Mouse (Mus musculus): ENCODE measurements around the gene Usp10. TPM values are rescaled to one million over a fixed set of nuclear protein-coding genes. Genes with fewer than 3 reads are reported as not detected.

Gene Usp10
- total and polyA plus RNA-seq, 3 experiments, result 227 to 398 (median 263) TPM

DNA sequence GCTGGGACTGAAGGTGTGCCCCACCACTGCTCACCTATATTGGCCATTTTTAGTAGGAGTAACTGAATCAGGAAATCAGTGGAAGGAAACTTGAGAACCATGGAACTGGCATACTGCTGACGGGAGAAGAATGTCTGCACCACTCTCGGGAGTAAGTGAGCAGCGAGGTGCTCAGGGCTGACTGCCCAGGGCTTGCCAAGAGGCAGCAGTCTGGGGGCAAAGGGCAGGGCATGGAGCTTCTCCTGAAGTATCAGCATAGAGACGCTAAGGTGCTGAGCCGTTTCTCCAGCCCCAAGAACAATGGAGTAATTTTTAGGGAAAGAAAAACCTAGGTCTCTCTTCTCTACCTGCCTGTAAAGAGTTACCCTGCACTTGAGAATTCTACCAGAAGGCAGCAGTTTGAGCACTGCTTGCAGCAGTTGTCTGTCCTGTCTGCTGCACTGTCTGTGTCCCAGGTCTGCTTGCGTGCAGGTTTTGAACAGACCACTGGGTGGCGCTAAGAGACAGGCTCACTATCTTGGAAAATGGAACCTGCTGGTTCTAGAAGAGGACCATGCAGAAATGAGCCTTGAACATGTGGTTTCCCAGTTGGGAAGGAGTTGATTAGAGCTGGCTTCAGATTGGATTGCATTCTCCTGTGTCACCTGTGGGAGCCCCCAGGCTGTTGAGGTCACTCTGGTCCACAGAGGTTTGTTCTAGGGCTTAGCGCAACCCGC, 34.1 kb downstream of the Usp10 start:
- no peaks in the 10 kb centered on the region for H3K27me3 ChIP-seq (ENCODE audit: control insufficient read depth in 1 of 2, insufficient read depth in 2 of 2, low read length in 2 of 2)
- DNase-seq (ENCODE audit: low read depth, low spot score), result peak; percentile 80
- H3K27ac ChIP-seq (ENCODE audit: control insufficient read depth, low read depth, low read length), result no peak overlapping the region
- peaks cover 22% of the 10 kb centered on the region for H3K79me2 ChIP-seq (ENCODE audit: control insufficient read depth, insufficient read depth, low read length, poor library complexity)
- H3K9ac ChIP-seq (ENCODE audit: control insufficient read depth, low read depth, low read length, poor library complexity, severe bottlenecking), result no peak overlapping the region
- no peaks in the 10 kb centered on the region for H3K4me1 ChIP-seq (ENCODE audit: control insufficient read depth in 1 of 2, insufficient read depth in 2 of 2, low read length in 2 of 2)
- H3K36me3 ChIP-seq (ENCODE audit: control insufficient read depth in 1 of 2, insufficient read depth in 2 of 2, low read length in 2 of 2), result peaks cover 0 to 22% of the 10 kb centered on the region in 2 experiments; a peak in 2 of 4 replicates
- no peaks in the 10 kb centered on the region for H3K9me3 ChIP-seq (replicated peaks; ENCODE audit: insufficient read depth, low read length)
- H3K4me3 ChIP-seq (ENCODE audit: control insufficient read depth in 1 of 2, insufficient read depth in 1 of 2, low read depth in 2 of 2, low read length in 2 of 2), result no peak overlapping the region
- no peak for TF ChIP-seq MXI1 (IDR thresholded peaks at IDR 0.05; ENCODE audit: low read depth, low read length)
- peak; percentile 54 for TF ChIP-seq ZC3H11A (IDR thresholded peaks at IDR 0.05; ENCODE audit: low read depth, low read length)
- TF ChIP-seq CTCF (IDR thresholded peaks at IDR 0.05 in 2 of 3, conservative IDR thresholded peaks at IDR 0.05 in 1 of 3; ENCODE audit: control insufficient read depth in 1 of 3, insufficient read depth in 1 of 3, low read depth in 2 of 3, low read length in 3 of 3, poor library complexity in 1 of 3, severe bottlenecking in 1 of 3), result peak; percentile 84 to 93 (median 91)
- TF ChIP-seq SMC3 (IDR thresholded peaks at IDR 0.05; ENCODE audit: low read depth, low read length), result peak; percentile 63
- no peak for TF ChIP-seq MAFK (IDR thresholded peaks at IDR 0.05; ENCODE audit: borderline replicate concordance, low read depth, low read length)
- peak; percentile 69 for TF ChIP-seq RAD21 (IDR thresholded peaks at IDR 0.05; ENCODE audit: low read depth, low read length)

DNA sequence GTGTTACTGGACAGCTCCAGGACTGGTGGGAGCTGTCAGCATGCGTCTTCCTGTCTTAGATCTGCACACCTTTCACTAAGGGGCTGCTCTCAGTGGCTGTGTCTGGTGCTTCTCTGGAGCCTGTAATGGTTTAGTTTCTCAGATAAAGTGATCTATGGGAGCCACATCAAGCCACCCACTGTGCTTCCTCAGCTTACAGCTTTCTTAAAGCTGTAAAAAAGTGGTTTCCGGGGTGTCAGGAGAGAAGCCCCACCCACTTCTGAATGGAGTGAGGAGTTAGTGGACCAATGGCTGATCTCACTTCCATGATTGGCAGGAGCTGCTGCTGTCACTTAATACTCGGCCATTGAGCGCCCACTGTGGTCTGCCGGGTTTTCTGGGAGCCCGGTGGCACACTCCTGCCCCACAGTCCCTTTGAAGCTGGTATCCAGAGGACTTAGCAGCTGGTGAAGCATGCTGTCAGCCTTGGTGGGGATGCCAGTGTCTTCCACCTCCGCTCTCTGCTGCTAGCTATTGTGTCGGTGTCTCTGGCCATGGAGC, 36.2 kb downstream of the Usp10 start:
- Histone ChIP-seq H3K4me1 (ENCODE audit: control insufficient read depth in 1 of 2, insufficient read depth in 2 of 2, low read length in 2 of 2) (no peaks in the 10 kb centered on the region), H3K27me3 (ENCODE audit: control insufficient read depth in 1 of 2, insufficient read depth in 2 of 2, low read length in 2 of 2) (no peaks in the 10 kb centered on the region), H3K9me3 (replicated peaks; ENCODE audit: insufficient read depth, low read length) (no peaks in the 10 kb centered on the region), H3K4me3 (ENCODE audit: control insufficient read depth in 1 of 2, insufficient read depth in 1 of 2, low read depth in 2 of 2, low read length in 2 of 2) (no peak overlapping the region), H3K9ac (ENCODE audit: control insufficient read depth, low read depth, low read length, poor library complexity, severe bottlenecking) (no peak overlapping the region), H3K79me2 (ENCODE audit: control insufficient read depth, insufficient read depth, low read length, poor library complexity) (peaks cover 22% of the 10 kb centered on the region), H3K27ac (ENCODE audit: control insufficient read depth, low read depth, low read length) (no peak overlapping the region), H3K36me3 (ENCODE audit: control insufficient read depth in 1 of 2, insufficient read depth in 2 of 2, low read length in 2 of 2) (peaks cover 0 to 28% of the 10 kb centered on the region in 2 experiments; a peak in 2 of 4 replicates)
- TF ChIP-seq GATA1 (IDR thresholded peaks at IDR 0.05; ENCODE audit: low read depth, low read length) (no peak), POLR2AphosphoS2 (IDR thresholded peaks at IDR 0.05; ENCODE audit: low read length) (no peak), ZNF384 (IDR thresholded peaks at IDR 0.05; ENCODE audit: low read depth, low read length) (no peak), MYB (IDR thresholded peaks at IDR 0.05; ENCODE audit: low read depth, low read length) (no peak), UBTF (IDR thresholded peaks at IDR 0.05; ENCODE audit: borderline replicate concordance, insufficient read depth, low read depth, low read length) (no peak), JUND (IDR thresholded peaks at IDR 0.05; ENCODE audit: low read depth, low read length) (no peak), ZC3H11A (IDR thresholded peaks at IDR 0.05; ENCODE audit: low read depth, low read length) (no peak), CTCF (IDR thresholded peaks at IDR 0.05 in 2 of 3, conservative IDR thresholded peaks at IDR 0.05 in 1 of 3; ENCODE audit: control insufficient read depth in 1 of 3, insufficient read depth in 1 of 3, low read depth in 2 of 3, low read length in 3 of 3, poor library complexity in 1 of 3, severe bottlenecking in 1 of 3) (no peak), CHD2 (IDR thresholded peaks at IDR 0.05; ENCODE audit: low read length) (no peak), SIN3A (IDR thresholded peaks at IDR 0.05; ENCODE audit: low read length) (no peak), E2F4 (IDR thresholded peaks at IDR 0.05; ENCODE audit: borderline replicate concordance, low read depth, low read length) (no peak), MXI1 (IDR thresholded peaks at IDR 0.05; ENCODE audit: low read depth, low read length) (no peak), CHD1 (IDR thresholded peaks at IDR 0.05; ENCODE audit: low read depth, low read length) (no peak), USF1 (IDR thresholded peaks at IDR 0.05; ENCODE audit: low read depth, low read length) (no peak), TBP (IDR thresholded peaks at IDR 0.05; ENCODE audit: low read depth, low read length) (no peak), TAL1 (IDR thresholded peaks at IDR 0.05; ENCODE audit: low read length) (no peak), MEF2A (IDR thresholded peaks at IDR 0.05; ENCODE audit: extremely low read depth, insufficient replicate concordance, low read depth, low read length, poor library complexity, severe bottlenecking) (no peak), MYC (IDR thresholded peaks at IDR 0.05; ENCODE audit: low read depth, low read length) (no peak), NRF1 (IDR thresholded peaks at IDR 0.05; ENCODE audit: insufficient read depth, low read depth, low read length, poor library complexity, severe bottlenecking) (no peak), ETS1 (IDR thresholded peaks at IDR 0.05; ENCODE audit: low read depth, low read length) (no peak)
- no peak for DNase-seq (ENCODE audit: low read depth, low spot score)
